Mouse (Mus musculus): ENCODE results near the gene Nlgn2. TPM values are rescaled to one million over a fixed set of nuclear protein-coding genes. Genes with fewer than 3 reads are reported as not detected.

Gene Nlgn2
- polyA plus RNA-seq, 1 experiment, result 6.0 TPM

DNA sequence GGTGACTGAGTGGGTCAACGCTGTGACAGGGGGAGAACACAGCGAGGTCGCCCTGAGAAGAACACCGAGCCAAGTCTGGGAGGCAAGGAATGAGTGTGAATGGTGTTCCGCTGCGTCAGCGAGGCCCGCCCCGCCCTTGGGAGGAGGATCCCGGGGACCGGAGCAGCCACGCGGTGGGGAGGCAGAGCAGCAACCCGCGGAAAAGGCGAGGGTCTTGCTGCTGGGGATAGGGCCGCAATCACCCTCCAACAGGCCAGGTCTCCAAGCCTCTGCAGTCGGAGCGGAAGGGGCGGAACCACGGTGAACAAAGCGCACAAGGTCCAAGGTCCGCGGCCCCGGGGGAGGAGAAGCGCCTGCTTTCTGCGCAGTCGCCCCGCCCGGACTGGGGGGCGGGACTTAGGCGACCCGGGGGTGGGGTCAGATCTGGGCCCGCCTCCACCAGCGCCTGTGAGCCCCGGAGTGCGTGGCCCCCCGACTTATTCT, 8.7 kb upstream of the Nlgn2 start, which contains the start of gene Plscr3:
TSS of gene Plscr3 (plus strand) at position 179 of the 483 bp plus-strand sequence.
- under 1% methylated on average over 38 of the region's 38 CpGs for WGBS
- H3K27ac ChIP-seq (ENCODE audit: control insufficient read depth, insufficient read depth, low read depth, low read length, poor library complexity), result peak within 1 kb of the TSS; percentile 82
- TF ChIP-seq CTCF (IDR thresholded peaks at IDR 0.05; ENCODE audit: control insufficient read depth, insufficient read depth, low read length) (no peak), POLR2A (IDR thresholded peaks at IDR 0.05; ENCODE audit: borderline replicate concordance, control insufficient read depth, low read depth, low read length) (peak; percentile 89)
- peaks cover 18% of the 10 kb centered on the region for H3K4me1 ChIP-seq (ENCODE audit: control insufficient read depth, insufficient read depth, low read length)
- H3K4me3 ChIP-seq (replicated peaks; ENCODE audit: control insufficient read depth, low read depth, low read length), result peak within 1 kb of the TSS; percentile 85

- peaks cover 2% of the 10 kb centered on the region for H3K4me1 ChIP-seq (ENCODE audit: control insufficient read depth, insufficient read depth, low read length)
- H3K4me3 ChIP-seq (replicated peaks; ENCODE audit: control insufficient read depth, low read depth, low read length), result peak overlapping the region; percentile 89
- H3K27ac ChIP-seq (ENCODE audit: control insufficient read depth, insufficient read depth, low read depth, low read length, poor library complexity), result peak overlapping the region; percentile 73
- WGBS, result under 1% methylated on average over 7 of the region's 7 CpGs
- TF ChIP-seq CTCF (IDR thresholded peaks at IDR 0.05; ENCODE audit: control insufficient read depth, insufficient read depth, low read length) (no peak), POLR2A (IDR thresholded peaks at IDR 0.05; ENCODE audit: borderline replicate concordance, control insufficient read depth, low read depth, low read length) (no peak)
Observed at GRCm38 (mm10) chr11:69838714-69839104, 1.1 kb upstream of the Nlgn2 start.

- TF ChIP-seq POLR2A (IDR thresholded peaks at IDR 0.05; ENCODE audit: borderline replicate concordance, control insufficient read depth, low read depth, low read length) (peak; percentile 91; the same call in 1 of the 2 replicates), CTCF (IDR thresholded peaks at IDR 0.05; ENCODE audit: control insufficient read depth, insufficient read depth, low read length) (no peak)
Observed at GRCm38 (mm10) chr11:69837952-69838713, 549 bp upstream of the Nlgn2 start, which contains the start of gene Tmem256. TSS of gene Tmem256 (plus strand) at chr11:69838514.

DNA sequence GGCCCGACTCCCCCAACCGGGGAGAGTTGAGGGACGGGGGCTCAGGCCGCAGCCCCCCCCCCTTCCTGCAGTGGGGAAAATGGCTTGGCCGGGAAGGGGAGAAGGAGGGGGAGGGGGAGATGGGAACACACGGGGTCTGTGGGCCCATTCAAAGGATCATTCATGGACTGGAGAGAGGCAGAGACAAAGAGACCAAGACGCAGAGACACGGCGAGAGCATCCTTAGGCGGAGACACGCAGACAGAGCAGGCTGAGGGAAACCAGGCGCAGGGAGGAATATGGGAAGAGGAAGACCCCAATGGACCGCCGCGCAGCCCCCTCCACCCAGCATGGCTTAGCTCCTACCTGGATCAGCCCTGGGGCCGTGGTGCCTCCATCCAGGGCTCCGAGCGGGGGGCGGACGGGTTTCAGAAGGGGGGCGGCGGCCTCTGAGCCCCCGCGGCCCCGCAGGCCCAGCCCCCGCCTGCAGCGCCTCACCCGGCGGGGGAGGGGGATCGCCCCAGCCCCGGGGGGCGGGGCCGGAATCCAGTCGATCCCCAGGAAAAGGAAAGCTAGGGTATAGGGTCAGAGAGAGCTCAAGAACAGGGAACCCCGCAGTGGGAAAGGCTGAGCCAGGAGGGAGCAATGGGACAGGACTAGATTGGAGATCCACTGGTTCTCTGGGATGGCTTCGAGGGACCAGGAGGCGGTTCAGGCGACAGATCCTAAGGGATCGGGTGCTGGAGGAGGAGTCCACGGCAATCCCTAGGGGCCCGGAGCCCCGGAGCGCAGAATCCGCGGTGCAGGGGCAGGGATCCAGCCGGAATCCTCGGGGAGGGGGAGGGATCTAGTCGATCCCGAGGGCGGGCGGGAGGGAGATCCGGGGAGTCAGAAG, 644 bp downstream of the Nlgn2 start:
- TF ChIP-seq POLR2A (IDR thresholded peaks at IDR 0.05; ENCODE audit: borderline replicate concordance, control insufficient read depth, low read depth, low read length), result no peak
- no peak for TF ChIP-seq CTCF (IDR thresholded peaks at IDR 0.05; ENCODE audit: control insufficient read depth, insufficient read depth, low read length)
- WGBS, result 4% methylated on average over 52 of the region's 52 CpGs
- Histone ChIP-seq H3K27ac (ENCODE audit: control insufficient read depth, insufficient read depth, low read depth, low read length, poor library complexity) (no peak overlapping the region), H3K4me1 (ENCODE audit: control insufficient read depth, insufficient read depth, low read length) (peaks cover 2% of the 10 kb centered on the region), H3K4me3 (replicated peaks; ENCODE audit: control insufficient read depth, low read depth, low read length) (peak overlapping the region; percentile 1)

More at GRCm38 (mm10) chr11:69837952-69838713, 549 bp upstream of the Nlgn2 start, which contains the start of gene Tmem256:
- Histone ChIP-seq H3K27ac (ENCODE audit: control insufficient read depth, insufficient read depth, low read depth, low read length, poor library complexity) (peak within 1 kb of the TSS; percentile 75), H3K4me3 (replicated peaks; ENCODE audit: control insufficient read depth, low read depth, low read length) (peak within 1 kb of the TSS; percentile 89), H3K4me1 (ENCODE audit: control insufficient read depth, insufficient read depth, low read length) (peaks cover 2% of the 10 kb centered on the region)
- WGBS, result under 1% methylated on average over 34 of the region's 34 CpGs

GRCm38 (mm10) chr11:69835966-69836335, 1.6 kb downstream of the Nlgn2 start:
- 54% methylated on average over 4 of the region's 4 CpGs for WGBS
- TF ChIP-seq POLR2A (IDR thresholded peaks at IDR 0.05; ENCODE audit: borderline replicate concordance, control insufficient read depth, low read depth, low read length) (no peak), CTCF (IDR thresholded peaks at IDR 0.05; ENCODE audit: control insufficient read depth, insufficient read depth, low read length) (no peak)
- Histone ChIP-seq H3K27ac (ENCODE audit: control insufficient read depth, insufficient read depth, low read depth, low read length, poor library complexity) (no peak overlapping the region), H3K4me1 (ENCODE audit: control insufficient read depth, insufficient read depth, low read length) (peaks cover 2% of the 10 kb centered on the region), H3K4me3 (replicated peaks; ENCODE audit: control insufficient read depth, low read depth, low read length) (no peak overlapping the region)

- TF ChIP-seq POLR2A (IDR thresholded peaks at IDR 0.05; ENCODE audit: borderline replicate concordance, control insufficient read depth, low read depth, low read length), result no peak
- TF ChIP-seq CTCF (IDR thresholded peaks at IDR 0.05; ENCODE audit: control insufficient read depth, insufficient read depth, low read length), result no peak
- no peak overlapping the region for H3K27ac ChIP-seq (ENCODE audit: control insufficient read depth, insufficient read depth, low read depth, low read length, poor library complexity)
- 57% methylated on average over 9 of the region's 9 CpGs for whole genome bisulfite sequencing
- H3K4me1 ChIP-seq (ENCODE audit: control insufficient read depth, insufficient read depth, low read length), result peaks cover 2% of the 10 kb centered on the region
- H3K4me3 ChIP-seq (replicated peaks; ENCODE audit: control insufficient read depth, low read depth, low read length), result no peak overlapping the region
Observed at GRCm38 (mm10) chr11:69835326-69835965, 2.1 kb downstream of the Nlgn2 start.

- H3K4me3 ChIP-seq (replicated peaks; ENCODE audit: control insufficient read depth, low read depth, low read length), result peak overlapping the region; percentile 29
- H3K4me1 ChIP-seq (ENCODE audit: control insufficient read depth, insufficient read depth, low read length), result peaks cover 2% of the 10 kb centered on the region
- no peak overlapping the region for H3K27ac ChIP-seq (ENCODE audit: control insufficient read depth, insufficient read depth, low read depth, low read length, poor library complexity)
- peak; percentile 28; the same call in 1 of the 2 replicates for TF ChIP-seq POLR2A (IDR thresholded peaks at IDR 0.05; ENCODE audit: borderline replicate concordance, control insufficient read depth, low read depth, low read length)
- no peak for TF ChIP-seq CTCF (IDR thresholded peaks at IDR 0.05; ENCODE audit: control insufficient read depth, insufficient read depth, low read length)
- 6% methylated on average over 28 of the region's 48 CpGs for WGBS
Observed at GRCm38 (mm10) chr11:69834001-69834549, 3.5 kb downstream of the Nlgn2 start.

All from bone marrow, adult 2 months (tissue).